Mouse (Mus musculus): Measurements from ENCODE around the gene Wasf1. TPM values are rescaled to one million over a fixed set of nuclear protein-coding genes. Genes with fewer than 3 reads are reported as not detected.

The Wasf1 gene
- total and polyA plus RNA-seq, 3 experiments = 1.6 to 14.4 TPM; not detected in 1

DNA sequence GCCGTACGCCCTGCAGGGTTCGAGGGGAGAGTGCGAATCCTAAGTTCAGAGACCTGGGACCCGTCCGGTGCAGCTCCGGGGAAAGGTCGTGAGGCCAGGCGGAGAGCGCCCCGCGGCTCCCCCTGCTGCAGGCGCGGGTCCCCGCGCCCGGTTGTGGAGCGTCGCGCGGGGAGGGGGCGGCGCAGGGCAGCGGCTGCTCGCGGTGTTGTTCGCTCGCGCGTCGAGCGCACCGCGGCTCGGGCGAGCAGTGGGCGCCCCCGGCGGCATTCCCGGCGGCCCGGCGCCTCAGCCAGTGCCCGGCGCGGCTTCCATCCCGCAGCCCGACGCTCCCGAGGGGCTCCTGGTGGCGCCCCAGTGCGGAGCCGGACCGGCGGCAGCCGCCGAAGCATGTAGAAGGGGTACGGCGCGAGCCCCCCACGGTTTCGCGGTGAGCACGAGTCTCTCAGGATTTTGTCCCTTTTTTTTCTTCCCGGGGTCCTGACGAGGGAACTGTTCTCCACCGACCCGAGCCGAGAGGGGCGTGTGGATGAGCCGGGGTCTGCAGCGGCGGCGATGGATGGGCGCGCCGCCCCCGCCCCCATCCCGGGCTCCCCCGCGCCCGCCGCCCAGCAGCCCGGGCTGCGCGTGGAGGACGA is 486 bp downstream of the Wasf1 start:
- Histone ChIP-seq H3K27ac (ENCODE audit: control insufficient read depth, low read depth, low read length) (peak overlapping the region; percentile 80), H3K4me3 (ENCODE audit: control insufficient read depth in 1 of 2, insufficient read depth in 1 of 2, low read depth in 2 of 2, low read length in 2 of 2) (peak overlapping the region; percentile 93 to 96), H3K79me2 (ENCODE audit: control insufficient read depth, insufficient read depth, low read length, poor library complexity) (peaks cover 36% of the 10 kb centered on the region), H3K27me3 (ENCODE audit: control insufficient read depth in 1 of 2, insufficient read depth in 2 of 2, low read length in 2 of 2) (no peaks in the 10 kb centered on the region), H3K4me1 (ENCODE audit: control insufficient read depth in 1 of 2, insufficient read depth in 2 of 2, low read length in 2 of 2) (peaks cover 4% of the 10 kb centered on the region in 2 experiments; a peak in 3 of 4 replicates), H3K36me3 (ENCODE audit: control insufficient read depth in 1 of 2, insufficient read depth in 2 of 2, low read length in 2 of 2) (peaks cover 0 to 14% of the 10 kb centered on the region in 2 experiments; a peak in 2 of 4 replicates), H3K9ac (ENCODE audit: control insufficient read depth, low read depth, low read length, poor library complexity, severe bottlenecking) (peak overlapping the region; percentile 93), H3K9me3 (replicated peaks; ENCODE audit: insufficient read depth, low read length) (no peaks in the 10 kb centered on the region)
- no peak for DNase-seq (ENCODE audit: low read depth, low spot score)
- TF ChIP-seq BHLHE40 (IDR thresholded peaks at IDR 0.05; ENCODE audit: borderline replicate concordance, low read depth, low read length) (no peak), ZMIZ1 (IDR thresholded peaks at IDR 0.05; ENCODE audit: low read depth, low read length) (0 out of 2 replicates have a peak, but pooled peaks have one; percentile 23), USF2 (IDR thresholded peaks at IDR 0.05; ENCODE audit: borderline replicate concordance in 1 of 2, insufficient read depth in 1 of 2, low read depth in 1 of 2, low read length in 2 of 2) (no peak), NRF1 (IDR thresholded peaks at IDR 0.05; ENCODE audit: insufficient read depth, low read depth, low read length, poor library complexity, severe bottlenecking) (peak; percentile 35; the same call in 1 of the 2 replicates), POLR2AphosphoS2 (IDR thresholded peaks at IDR 0.05; ENCODE audit: low read length) (0 out of 2 replicates have a peak, but pooled peaks have one; percentile 40), CHD1 (IDR thresholded peaks at IDR 0.05; ENCODE audit: low read depth, low read length) (peak; percentile 99), USF1 (IDR thresholded peaks at IDR 0.05; ENCODE audit: low read depth, low read length) (no peak), HCFC1 (IDR thresholded peaks at IDR 0.05; ENCODE audit: low read depth, low read length) (no peak), TCF12 (IDR thresholded peaks at IDR 0.05; ENCODE audit: low read depth, low read length) (peak; percentile 14; the same call in 1 of the 2 replicates), ZC3H11A (IDR thresholded peaks at IDR 0.05; ENCODE audit: low read depth, low read length) (no peak), ETS1 (IDR thresholded peaks at IDR 0.05; ENCODE audit: low read depth, low read length) (peak; percentile 7; the same call in 1 of the 2 replicates), TBP (IDR thresholded peaks at IDR 0.05; ENCODE audit: low read depth, low read length) (no peak), GABPA (IDR thresholded peaks at IDR 0.05; ENCODE audit: low read depth, low read length) (no peak), RAD21 (IDR thresholded peaks at IDR 0.05; ENCODE audit: low read depth, low read length) (no peak), NELFE (IDR thresholded peaks at IDR 0.05; ENCODE audit: low read depth, low read length) (peak; percentile 86), GATA1 (IDR thresholded peaks at IDR 0.05; ENCODE audit: low read depth, low read length) (no peak), POLR2A (IDR thresholded peaks at IDR 0.05; ENCODE audit: control insufficient read depth in 1 of 2, insufficient read depth in 1 of 2, low read depth in 1 of 2, low read length in 2 of 2, poor library complexity in 1 of 2) (peak; percentile 55 to 89; a peak in 3 of 4 replicates), MAZ (IDR thresholded peaks at IDR 0.05; ENCODE audit: low read depth, low read length) (peak; percentile 92), MAX (IDR thresholded peaks at IDR 0.05; ENCODE audit: low read length) (peak; percentile 61; the same call in 1 of the 2 replicates)

Data from MEL (cell line).